Mouse (Mus musculus): ENCODE data around the gene Aldob.

Gene Aldob

DNA sequence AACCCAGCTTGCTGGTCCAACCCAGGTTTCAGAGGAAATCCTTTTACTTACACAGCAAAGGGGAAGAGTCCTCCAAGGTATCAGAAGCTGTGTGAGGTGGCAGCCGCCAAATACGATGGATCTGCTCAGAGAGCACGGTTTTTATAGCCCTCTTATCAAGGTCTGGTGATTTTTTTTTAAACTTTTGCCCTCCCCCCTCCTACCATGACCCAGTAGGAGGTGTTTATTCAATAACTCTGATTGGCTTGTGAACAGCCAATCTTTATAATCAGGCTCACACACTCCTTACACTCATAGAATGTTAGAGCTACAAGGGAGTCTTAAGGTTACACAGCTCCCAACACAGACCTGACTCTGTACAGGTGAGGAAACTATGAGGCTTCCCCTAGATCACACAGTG is at the start of gene Aldob:
TSS of gene Aldob (minus strand) at position 164 of the 400 bp plus-strand sequence.
- no peak for DNase-seq (ENCODE audit: low read depth in 2 of 2, low spot score in 2 of 2)

DNA sequence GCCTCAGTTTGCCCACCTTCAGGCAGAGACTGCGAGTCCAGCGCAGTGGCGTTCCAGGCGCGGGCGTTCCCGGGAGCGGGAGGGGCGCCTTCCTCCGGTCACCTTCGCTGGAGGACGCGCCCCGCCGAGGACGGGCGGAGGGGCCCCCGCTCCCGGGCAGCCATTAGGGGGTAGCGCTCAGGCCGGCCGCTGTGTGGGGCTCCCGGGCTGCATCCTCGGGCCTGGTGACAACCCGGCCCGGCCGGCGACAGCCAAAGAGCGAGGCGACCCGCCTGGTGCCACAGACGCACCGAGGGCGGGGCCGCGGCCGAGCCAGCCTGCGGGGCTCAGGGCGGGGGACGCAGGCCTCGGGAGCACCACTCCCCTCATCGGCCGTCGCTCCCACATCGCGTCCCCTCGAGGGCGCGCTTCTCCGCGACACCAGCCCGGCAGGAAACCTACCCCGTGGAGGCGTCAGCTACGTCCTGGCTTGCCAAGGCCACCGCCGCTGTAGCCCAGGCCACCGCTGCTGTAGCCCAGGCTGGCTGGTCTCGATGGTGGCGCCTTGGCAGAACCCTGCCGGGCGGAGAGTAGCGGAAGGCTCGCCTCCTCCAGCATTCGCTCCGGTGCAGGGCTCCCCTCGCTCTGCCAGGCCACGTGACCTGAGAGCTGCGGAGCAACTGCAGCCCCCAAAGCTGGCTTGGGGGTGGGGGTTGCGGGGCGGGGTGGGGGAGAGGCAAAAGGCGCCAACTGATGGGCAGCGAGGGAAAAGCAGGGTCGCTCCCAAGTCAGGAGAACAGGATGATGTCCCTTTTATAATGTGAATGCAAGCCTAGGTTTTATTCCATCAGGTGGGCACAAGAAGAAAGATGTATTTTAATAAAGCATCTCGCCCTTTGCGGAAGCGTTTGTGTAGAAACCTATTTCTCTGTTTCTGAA is 48.1 kb upstream of the Aldob start, which contains the start of gene Tmem246:
TSS of gene Tmem246 (minus strand) at position 694 of the 918 bp plus-strand sequence.
- no peak for DNase-seq (ENCODE audit: low read depth in 2 of 2, low spot score in 2 of 2)

DNA sequence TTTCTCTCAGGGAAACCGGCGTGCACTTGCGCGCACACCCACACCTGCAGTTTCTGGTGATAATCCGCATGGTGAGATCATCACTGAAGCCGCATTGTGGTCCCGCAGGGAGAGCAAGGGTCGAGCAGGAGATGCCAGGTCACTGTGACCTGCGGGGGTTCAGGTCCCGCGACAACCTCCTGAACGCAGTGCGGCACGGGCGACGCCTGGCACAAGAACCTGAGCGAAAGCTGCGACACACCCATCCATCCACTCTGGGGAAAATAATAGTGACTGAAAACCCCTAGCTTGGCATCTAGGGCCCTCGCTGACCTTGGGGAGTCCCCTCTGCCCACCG is 47.5 kb upstream of the Aldob start:
- DNase-seq (ENCODE audit: low read depth in 2 of 2, low spot score in 2 of 2), result no peak

DNA sequence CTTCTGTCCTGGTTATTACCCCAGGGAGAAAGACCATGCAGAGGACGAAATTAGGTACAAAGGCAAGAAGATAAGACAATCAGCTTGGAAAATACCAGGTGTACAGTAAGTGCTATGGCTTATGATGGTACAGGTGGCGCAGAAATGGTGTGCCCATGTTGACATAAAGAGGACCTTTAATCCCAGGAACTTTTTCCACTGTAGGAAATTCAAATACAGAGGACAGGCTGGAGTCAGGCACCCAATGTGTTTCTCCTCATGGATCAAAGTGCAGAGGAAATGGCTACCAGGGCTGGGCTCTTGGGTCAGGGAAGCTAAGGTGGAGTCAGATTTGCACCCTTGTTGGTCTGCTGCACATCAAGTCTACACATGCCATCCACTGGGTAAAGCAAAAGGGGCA is 40.8 kb upstream of the Aldob start:
- DNase-seq (ENCODE audit: low read depth in 2 of 2, low spot score in 2 of 2), result no peak

DNA sequence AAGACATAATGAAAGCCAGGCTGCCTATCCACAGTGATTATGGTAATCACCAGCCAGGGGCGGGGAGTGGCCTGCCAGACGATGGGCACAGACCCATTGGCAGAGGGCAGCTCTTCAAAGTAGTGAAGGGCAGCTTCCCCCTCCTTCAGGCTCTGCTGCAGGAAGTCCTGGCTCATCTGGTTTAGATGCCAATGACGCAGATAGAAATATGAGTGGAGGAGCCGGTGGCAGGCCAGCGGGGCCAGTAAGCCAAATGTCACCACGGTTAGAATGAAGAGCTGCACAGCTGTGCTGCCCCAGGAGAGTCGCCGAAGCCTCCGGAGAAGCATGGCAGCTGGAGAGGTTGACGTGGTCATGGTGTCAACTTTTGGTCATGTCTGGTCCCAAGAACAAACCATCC is 37.5 kb upstream of the Aldob start:
- no peak for DNase-seq (ENCODE audit: low read depth in 2 of 2, low spot score in 2 of 2)

DNA sequence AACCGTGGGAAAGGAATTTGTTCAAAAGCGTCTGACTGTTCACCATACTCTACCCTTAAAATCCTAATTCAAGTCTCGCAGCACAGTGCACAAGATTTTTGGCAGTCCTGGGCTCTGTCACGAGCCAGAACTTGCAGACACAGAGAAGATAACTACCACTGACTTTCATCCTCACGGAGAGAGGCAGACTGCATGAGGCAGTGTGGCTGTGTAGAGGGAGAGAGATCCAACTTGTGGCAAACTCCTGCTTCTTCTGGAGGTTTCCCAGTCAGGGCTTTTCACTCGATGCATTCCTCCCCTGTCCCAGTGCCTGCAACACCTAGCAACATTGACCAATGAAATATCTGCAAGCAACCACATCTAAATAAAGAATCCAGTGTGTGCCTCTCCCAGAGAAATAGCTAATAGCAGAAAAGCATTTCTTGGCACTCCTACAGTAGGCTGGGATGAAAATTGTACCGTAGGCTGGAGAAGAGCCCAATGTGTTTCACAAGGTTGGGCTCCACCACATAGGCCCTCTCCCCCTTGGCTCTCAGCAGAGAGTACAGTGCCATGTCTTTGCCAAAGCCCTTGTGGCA is 36.3 kb upstream of the Aldob start:
- DNase-seq (ENCODE audit: low read depth in 2 of 2, low spot score in 2 of 2), result no peak

DNA sequence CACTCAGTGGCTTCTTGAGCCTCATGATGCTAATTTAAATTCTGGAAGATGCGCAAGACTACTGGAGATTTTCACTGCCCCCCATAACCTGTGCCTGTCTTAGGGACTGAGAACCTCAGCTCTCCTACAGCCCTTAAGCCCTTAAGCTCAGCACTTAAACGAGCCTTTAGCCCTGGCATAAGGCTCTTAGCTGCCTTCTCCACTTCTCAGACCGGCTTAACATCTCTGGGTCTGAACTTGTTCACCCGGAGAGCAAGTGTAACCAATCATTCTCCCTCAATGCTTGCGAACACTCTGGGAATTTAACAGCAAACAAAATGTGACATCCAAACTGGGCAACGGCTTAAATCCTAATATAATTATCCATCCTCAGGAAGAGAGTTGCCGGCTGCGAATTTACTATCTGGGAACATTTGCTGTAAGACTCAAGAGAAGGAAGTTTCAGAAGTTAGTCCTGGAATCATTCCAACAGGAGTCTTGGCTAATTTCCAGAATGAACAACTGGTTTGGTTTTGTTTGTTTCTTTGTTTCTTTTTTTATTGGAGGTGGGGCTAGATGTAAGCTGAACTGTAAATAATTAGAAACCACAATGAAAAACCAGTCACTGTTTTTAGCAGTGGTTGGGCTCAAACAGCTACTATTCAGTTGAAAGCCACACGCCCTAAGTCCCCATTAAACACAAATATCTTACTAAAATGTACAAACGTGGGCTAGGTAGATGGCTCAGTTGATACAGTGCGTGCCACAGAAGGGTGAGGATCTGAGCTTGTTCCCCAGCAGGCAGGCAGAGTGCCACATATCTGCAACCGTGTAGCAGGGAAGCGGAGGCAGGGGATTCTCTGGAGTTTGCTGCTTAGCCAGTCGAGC is 34.9 kb upstream of the Aldob start:
- no peak for DNase-seq (ENCODE audit: low read depth in 2 of 2, low spot score in 2 of 2)

DNA sequence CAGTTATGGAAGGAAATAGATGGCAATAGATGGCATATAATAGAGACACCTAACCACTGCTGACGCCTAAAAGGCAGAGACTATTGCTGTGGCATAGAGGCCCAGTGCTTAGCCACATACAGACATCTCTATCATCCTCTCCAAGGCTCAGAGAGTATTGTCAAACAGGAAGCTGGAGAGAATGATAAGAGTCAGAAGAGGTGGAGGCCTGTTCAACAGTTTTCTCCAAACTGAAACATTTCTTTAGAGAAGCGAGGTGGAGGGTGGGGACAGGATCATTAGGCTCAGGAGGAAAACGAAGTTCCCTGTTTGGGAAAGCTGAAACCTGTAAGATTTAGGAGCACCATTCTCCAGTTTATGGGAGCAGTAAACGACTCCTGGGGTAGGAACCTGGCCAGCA is 31.9 kb upstream of the Aldob start:
- DNase-seq (ENCODE audit: low read depth in 2 of 2, low spot score in 2 of 2), result no peak

DNA sequence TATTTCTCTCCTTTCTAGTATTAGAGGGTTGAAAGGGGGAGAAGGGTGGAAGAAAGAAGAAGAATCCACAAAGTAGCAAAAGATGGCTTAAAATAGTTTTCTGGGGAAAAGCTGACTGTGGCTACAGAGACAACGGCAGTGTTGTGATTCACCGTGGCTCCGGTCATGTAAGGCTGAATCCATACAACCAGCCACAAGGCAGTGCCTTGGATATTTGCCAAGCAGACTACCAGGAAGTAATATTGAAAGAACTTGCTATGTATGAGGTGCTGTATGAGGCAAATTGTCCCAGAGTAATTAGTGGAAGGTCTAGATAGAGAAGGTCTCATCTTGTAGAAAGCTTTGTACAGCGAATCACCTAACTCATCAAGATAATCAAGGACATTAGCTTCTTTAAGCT is 22.8 kb upstream of the Aldob start:
- DNase-seq (ENCODE audit: low read depth in 2 of 2, low spot score in 2 of 2), result no peak

DNA sequence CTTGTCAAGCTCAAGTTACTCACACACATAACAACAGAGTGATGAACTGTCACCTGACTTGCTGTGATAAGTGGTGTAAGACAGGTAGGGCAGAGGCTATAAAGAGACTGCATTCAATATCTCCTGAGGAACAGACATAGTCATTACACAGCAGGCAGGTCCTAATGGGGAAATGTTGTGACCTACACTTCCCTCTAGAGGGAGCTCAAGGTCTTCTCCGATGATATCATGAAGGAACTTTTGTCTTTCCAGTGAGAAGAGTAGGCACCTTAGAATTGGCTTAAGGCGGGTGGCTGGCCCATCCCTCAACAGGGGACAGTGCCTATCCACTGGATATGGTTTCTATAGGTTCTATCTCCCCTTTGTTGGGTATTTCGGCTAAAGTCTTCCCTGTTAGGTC is 18.3 kb upstream of the Aldob start:
- peak; percentile 25 to 38 for DNase-seq (ENCODE audit: low read depth in 2 of 2, low spot score in 2 of 2)

DNA sequence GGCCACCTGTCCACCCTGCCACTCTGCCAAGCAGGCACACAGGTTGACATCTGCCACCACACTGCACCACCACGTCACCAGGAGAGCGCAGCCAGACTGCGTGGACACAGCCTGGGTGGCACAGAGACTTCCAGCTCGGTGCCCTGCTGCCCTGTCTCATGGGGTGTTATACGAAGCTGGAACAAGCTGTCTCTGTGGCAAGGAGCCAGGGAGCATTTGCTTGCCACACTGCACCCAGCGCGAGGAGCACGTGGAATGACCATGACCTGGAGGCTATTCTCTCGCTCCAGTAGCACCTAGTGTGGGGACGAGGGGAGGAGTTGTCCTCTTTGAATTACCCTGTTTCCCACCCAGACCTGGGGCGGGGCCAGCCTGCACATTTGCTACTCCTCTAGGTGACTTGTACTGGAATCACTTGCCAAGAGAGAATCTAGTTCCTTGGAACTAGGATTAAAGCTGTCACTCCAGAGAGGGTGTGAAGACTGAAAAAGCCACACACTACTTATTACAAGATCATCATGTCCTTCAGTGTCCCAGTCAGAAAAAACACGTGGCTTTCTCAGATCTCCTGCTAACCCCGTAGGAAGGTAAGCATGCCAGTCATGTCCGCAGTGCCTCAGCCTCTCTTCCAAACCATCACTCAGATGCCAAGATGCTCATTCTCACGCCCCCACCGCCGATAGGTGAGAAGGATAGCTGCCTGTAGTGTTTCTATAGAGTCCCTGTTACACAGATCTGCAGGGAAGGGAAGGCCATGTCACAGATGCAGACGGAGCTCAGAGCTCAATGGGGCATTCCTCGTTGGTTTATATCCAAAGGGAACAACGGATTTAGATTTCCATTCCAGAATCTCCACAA is 10.8 kb upstream of the Aldob start:
- no peak for DNase-seq (ENCODE audit: low read depth in 2 of 2, low spot score in 2 of 2)

DNA sequence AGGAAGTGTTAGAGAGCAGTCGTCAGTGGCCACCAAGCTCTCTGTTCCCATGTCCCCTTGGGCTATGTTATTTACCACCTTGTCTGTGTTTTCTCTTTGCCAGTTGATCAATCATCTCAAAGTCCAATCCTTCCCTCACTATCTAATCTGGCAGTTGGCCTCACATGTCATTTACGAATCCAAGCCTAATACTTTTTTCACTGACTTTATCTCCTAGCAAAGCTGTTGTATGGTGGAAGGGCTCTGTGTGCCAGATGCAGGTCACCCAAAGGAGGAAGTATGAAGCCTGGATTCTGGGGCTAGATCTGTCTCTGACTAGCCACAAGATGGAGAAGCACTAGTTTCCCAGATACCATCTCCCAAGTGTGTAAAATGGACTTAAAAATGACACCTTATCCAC is 8.8 kb upstream of the Aldob start:
- no peak for DNase-seq (ENCODE audit: low read depth in 2 of 2, low spot score in 2 of 2)

DNA sequence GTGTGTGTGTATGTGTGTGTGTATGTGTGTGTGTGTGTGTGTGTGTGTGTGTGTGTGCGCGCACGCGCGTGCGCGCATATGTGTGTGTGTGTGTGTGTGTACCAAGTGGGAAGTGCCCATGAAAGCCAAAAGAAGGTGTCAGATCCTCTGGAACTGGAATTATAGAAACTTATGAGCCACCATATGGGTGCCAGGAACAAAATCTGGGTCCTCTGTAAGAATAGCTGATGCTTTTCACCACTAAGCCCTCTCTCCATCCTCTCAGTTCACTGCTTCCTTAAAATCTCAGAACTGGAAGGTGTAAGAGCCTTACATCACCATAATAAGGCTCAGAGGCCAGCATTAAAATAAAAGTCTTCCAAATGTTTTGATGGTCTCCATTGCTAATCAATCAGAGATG is 8.0 kb upstream of the Aldob start:
- no peak for DNase-seq (ENCODE audit: low read depth in 2 of 2, low spot score in 2 of 2)

DNA sequence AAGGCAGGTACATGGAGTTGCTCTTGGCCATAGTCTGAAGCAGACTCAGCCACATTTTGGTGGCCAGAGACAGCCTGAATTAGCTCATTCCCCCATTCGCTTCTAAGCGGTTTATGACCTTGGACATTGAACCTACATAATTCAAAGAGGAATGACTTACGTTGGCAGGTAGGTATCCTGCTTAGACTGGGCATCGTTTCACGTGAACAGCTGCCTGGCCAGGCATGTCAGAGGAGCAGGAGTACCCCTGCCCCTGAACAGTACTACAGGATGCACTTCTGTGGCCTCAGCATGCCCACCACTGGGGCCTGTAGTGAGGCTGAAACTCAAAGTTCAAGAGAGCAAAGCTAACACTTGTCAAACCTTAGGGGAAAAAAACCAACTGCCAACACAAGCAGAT is 4.0 kb upstream of the Aldob start:
- DNase-seq (ENCODE audit: low read depth in 2 of 2, low spot score in 2 of 2), result no peak

DNA sequence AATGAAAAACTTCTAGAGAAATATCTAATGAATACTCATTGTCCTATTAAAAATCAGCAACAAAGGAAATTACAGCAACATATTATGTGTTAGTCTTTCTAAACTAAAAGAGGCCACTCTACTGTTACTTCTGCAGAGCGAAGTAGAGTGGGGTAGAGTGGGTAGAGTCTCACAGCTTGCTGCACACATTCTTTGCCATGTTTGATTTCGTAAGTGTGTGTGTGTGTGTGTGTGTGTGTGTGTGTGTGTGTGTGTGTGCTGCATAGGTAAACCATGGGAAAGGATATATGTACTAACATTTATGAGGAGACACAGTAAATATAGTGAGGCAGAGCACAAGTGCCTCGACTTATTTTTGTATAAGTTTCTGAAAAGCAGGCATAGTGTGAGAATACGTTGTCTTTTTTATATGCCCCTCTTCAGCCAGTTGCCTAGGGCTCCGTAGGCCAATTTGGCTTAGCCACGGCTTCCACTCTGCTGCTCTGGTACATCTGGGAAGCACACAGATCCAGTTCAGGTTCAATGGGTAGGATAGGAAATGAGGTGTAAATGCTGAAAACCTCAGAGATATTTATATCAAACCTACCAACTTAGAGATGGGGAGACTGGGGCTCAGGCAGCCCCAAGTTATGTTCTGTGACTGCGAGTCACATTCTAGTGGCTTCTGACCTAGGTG is 1.7 kb downstream of the Aldob start:
- no peak for DNase-seq (ENCODE audit: low read depth in 2 of 2, low spot score in 2 of 2)

DNA sequence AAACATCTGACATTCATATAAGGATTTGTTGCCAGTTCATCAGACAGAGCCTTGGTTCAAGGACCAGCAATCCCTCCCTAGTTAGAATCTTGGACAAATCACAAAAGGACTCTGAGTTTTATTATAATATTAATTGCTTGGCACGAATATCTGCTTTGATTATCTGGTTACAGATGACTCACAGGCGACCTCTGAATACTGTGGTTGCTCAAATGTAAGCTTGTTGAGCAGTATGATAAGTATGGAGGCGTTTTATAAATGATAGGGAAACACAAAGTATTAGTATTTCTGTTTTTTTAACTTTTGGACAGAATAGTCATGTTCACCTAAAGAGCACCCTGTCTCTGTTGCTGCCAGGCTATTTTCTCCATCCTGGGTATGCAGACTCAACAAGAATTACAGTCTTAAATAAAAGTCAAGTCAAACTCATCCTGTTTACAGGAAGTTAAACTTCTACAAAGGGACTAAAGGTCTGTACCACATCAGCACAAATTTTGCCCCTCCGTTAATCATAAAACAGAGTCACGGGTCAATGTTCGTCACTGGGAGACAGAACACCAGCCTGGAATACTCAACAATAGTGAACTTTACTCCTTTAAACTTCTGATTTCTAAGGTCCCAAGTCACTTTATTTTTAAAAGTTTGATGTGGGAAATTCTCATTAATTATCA is 2.3 kb downstream of the Aldob start:
- DNase-seq (ENCODE audit: low read depth in 2 of 2, low spot score in 2 of 2), result no peak

DNA sequence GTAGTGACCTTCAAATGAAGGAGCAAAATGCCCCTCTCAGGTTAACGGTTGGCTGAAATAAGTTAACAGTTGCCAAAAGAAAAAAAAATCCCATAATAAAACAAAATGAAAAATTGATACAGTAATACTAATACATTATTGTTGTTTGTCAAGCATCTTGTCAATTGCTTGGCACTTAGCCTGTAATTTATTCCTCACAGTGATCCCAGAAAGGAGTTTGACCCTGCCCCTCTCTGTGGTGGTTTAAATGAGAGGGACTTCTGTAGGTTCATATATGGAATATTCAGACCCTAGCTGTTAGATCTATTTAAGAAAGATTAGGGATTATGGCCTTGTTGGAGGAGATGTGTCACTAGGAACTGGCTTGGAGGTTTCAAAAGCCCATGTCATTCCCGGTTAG is 3.3 kb downstream of the Aldob start:
- no peak for DNase-seq (ENCODE audit: low read depth in 2 of 2, low spot score in 2 of 2)

DNA sequence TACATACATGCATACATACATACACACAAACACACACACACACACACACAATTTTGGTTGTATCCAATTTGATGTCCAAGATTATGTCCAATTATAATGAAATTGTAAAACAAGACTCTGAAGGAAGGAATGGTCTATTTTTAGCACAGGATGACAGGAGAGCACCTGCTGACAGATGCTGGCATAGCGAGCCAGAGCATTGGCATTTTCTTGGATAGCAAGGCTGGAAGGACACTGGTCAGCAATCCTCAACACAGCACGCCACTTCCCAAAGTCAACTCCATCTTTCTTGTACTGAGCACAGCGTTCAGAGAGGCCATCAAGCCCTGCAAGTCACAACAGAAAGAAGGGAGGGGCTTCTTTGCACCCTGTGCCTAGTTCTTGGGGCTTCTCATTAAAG is 8.4 kb downstream of the Aldob start:
- DNase-seq (ENCODE audit: low read depth in 2 of 2, low spot score in 2 of 2), result no peak

DNA sequence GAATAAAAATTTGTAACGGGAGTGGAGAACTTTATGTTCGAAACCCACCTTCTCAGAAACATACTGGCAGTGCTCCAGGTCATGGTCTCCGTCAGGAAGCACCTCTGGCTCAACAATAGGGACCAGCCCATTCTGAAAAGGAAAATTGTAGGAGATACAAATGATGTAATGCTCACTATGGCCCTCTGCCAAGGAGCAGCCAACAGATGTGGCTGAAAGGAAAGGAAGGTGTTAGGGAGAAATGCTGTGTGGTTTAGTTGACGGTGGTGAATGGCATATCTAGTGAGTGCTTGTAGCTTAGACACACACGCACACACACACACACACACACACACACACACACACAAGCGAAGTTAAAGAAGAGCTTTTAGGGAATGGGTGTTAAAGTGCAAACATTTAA is 9.7 kb downstream of the Aldob start:
- DNase-seq (ENCODE audit: low read depth in 2 of 2, low spot score in 2 of 2), result no peak

DNA sequence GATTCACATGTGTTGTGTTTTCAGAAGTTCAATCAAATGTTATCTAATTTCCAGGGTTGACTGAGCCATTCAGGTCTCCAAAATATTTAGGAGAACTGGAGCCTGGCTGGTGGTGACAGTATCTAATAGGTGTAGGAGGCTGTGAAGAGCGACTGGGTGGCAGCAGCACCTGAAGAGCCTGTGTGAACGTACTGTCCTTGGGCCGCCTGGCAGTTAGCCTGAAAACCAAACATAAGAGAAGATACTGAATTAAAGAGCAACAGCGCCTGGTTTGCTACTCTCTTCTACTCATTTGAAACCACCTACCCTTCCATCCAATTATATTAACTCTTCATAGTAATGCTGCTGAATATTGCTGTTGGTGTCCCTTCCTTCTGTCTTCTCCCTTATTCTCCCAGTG is 12.7 kb downstream of the Aldob start:
- no peak for DNase-seq (ENCODE audit: low read depth in 2 of 2, low spot score in 2 of 2)
